Comparison of ENCODE assay signal across 32 mouse cellular contexts in the genomic region with DNA sequence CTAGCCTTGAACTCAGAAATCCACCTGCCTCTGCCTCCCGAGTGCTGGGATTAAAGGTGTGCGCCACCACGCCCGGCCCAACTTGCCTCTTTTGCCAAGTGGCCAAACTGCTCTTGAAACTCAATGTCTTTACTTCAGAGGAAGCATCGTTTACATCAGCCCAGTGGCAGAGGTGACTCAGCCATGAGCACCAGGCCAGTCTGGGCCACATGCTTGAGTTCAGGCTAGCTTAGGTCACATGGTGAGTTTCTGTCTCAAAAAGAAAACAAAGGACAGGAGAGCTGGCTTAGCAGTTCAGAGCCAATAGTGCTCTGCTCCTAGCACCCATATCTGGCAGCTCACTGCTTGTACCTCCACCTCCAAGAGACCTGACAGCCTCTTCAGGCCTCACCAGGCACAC. TPM values are rescaled to one million over a fixed set of nuclear protein-coding genes. Genes with fewer than 3 reads are reported as not detected.
DNase-seq lines count a peak whose midpoint lies in the region; TF ChIP-seq lines count a peak whose summit lies in the region.
"Had no signal": no experiment of that assay in that cellular context is flagged by ENCODE, and none has a peak within 500 bp of the region (broad histone marks: within the 10 kb centered on the region; RNA-seq: fewer than 3 reads in every experiment).

No protein-coding gene starts in this region.

- H3K27ac ChIP-seq in testis, adult 2 months (ENCODE audit: control insufficient read depth, insufficient read depth, low read depth, low read length) = no peak overlapping the region
- H3K27ac ChIP-seq in midbrain, embryonic 10.5 days (replicated peaks) = no peak overlapping the region
- H3K27ac ChIP-seq: embryonic facial prominence, embryonic 13.5 days; heart, embryonic 15.5 days; hindbrain, embryonic 14.5 days; kidney, postnatal 0 days; left cerebral cortex, adult 2 months; liver, embryonic 15.5 days; neural tube, embryonic 15.5 days had no signal

- H3K4me3 ChIP-seq in testis, adult 2 months (ENCODE audit: control insufficient read depth, low read depth, low read length) = peak overlapping the region; percentile 25
- no peak overlapping the region for H3K4me3 ChIP-seq in midbrain, embryonic 10.5 days
- H3K4me3 ChIP-seq: embryonic facial prominence, embryonic 13.5 days; heart, embryonic 15.5 days; left cerebral cortex, adult 2 months; liver, embryonic 15.5 days; lung, embryonic 15.5 days; neural tube, embryonic 15.5 days had no signal

- TF ChIP-seq POLR2A in testis, adult 2 months (IDR thresholded peaks at IDR 0.05; ENCODE audit: control insufficient read depth, low read depth, low read length) = no peak

- TF ChIP-seq CTCF in testis, adult 2 months (IDR thresholded peaks at IDR 0.05; ENCODE audit: control insufficient read depth, insufficient read depth, insufficient replicate concordance, low read depth, low read length) = no peak

- no peaks in the 10 kb centered on the region for H3K4me1 ChIP-seq in testis, adult 2 months (ENCODE audit: control insufficient read depth, insufficient read depth, low read length)
- no peaks in the 10 kb centered on the region for H3K4me1 ChIP-seq in midbrain, embryonic 10.5 days
- H3K4me1 ChIP-seq: embryonic facial prominence, embryonic 13.5 days; heart, embryonic 15.5 days; liver, embryonic 15.5 days; neural tube, embryonic 15.5 days had no signal

- WGBS in midbrain, embryonic 10.5 days = 96% methylated on average over 5 of the region's 5 CpGs

- peak; percentile 74 for DNase-seq in adrenal gland, adult 2 months
- DNase-seq in adrenal gland, postnatal 4 days (ENCODE audit: low spot score in 2 of 2) = no peak
- no peak for DNase-seq in testis, postnatal 14 days (ENCODE audit: low spot score)
- peak; percentile 18 to 60 for DNase-seq in adrenal gland, postnatal 36 days
- no peak for DNase-seq in midbrain, embryonic 10.5 days (ENCODE audit: low spot score)
- no peak for DNase-seq in ovary, postnatal 36 days (ENCODE audit: low spot score)
- DNase-seq in cerebellum, postnatal 10 days = no peak
- DNase-seq: B cell, adult 2 months; cerebellum, adult 18-20 months; cerebellum, postnatal 25 days; heart, postnatal 4 days; kidney, adult 2 months; layer of hippocampus, adult 9-11 months; lung, postnatal 36 days; thymus, postnatal 14 days had no signal

- no peaks in the 10 kb centered on the region for H3K9me3 ChIP-seq in midbrain, embryonic 10.5 days (replicated peaks)
- H3K9me3 ChIP-seq: embryonic facial prominence, embryonic 13.5 days; heart, embryonic 15.5 days; liver, embryonic 15.5 days; lung, embryonic 15.5 days; neural tube, embryonic 15.5 days had no signal

- H3K36me3 ChIP-seq in testis, adult 2 months (ENCODE audit: control insufficient read depth, insufficient read depth, low read length) = no peaks in the 10 kb centered on the region
- H3K36me3 ChIP-seq in midbrain, embryonic 10.5 days = peaks cover 81% of the 10 kb centered on the region

- H3K27me3 ChIP-seq in testis, adult 2 months (ENCODE audit: control insufficient read depth, insufficient read depth, low read length) = no peaks in the 10 kb centered on the region
- H3K27me3 ChIP-seq in midbrain, embryonic 10.5 days (ENCODE audit: low read depth, poor library complexity, severe bottlenecking) = no peaks in the 10 kb centered on the region
- H3K27me3 ChIP-seq: embryonic facial prominence, embryonic 13.5 days; heart, embryonic 15.5 days; liver, embryonic 15.5 days; lung, embryonic 15.5 days; neural tube, embryonic 15.5 days had no signal

RNA-seq across cellular contexts. Expression of gene Fam209, which starts 5.1 kb away (rescaled TPM):
- not detected for total RNA-seq in adrenal gland, adult 2 months (2021)
- polyA plus RNA-seq in adrenal gland, adult 2 months (2012; rRNA removed) = 0.17 and 0.31 TPM in 2 replicates
- total RNA-seq in adrenal gland, postnatal 4 days (2021) = under 1 TPM in 1 of 2 experiments, not detected in 1; 0.92 TPM
- polyA plus RNA-seq in testis, adult 2 months (2012; rRNA removed) = 376 and 416 TPM in 2 replicates
- not detected for total RNA-seq in adrenal gland, postnatal 36 days (2021)
- polyA plus RNA-seq in midbrain, embryonic 10.5 days (2016; fragmentation: Nextera tagmentation; extraction: Ambion mirVana) = 0.17 and 0.53 TPM in 2 replicates
- total RNA-seq: adrenal gland, adult 18-20 months; left cerebral cortex, postnatal 36 days; midbrain, postnatal 0 days had no signal
- polyA plus RNA-seq: heart, embryonic 15.5 days; intestine, embryonic 14.5 days; kidney, postnatal 0 days; liver, embryonic 15.5 days; neural tube, embryonic 15.5 days; small intestine, adult 2 months had no signal

RNA-seq across cellular contexts. Expression of gene Gcnt7, which starts 8.8 kb away (rescaled TPM):
- total RNA-seq in adrenal gland, adult 2 months (2021) = not detected
- not detected in 2 replicates for polyA plus RNA-seq in adrenal gland, adult 2 months (2012; rRNA removed)
- not detected for total RNA-seq in adrenal gland, postnatal 4 days (2021)
- polyA plus RNA-seq in testis, adult 2 months (2012; rRNA removed) = 0.07 and 0.11 TPM in 2 replicates
- total RNA-seq in adrenal gland, postnatal 36 days (2021) = not detected
- polyA plus RNA-seq in midbrain, embryonic 10.5 days (2016; fragmentation: Nextera tagmentation; extraction: Ambion mirVana) = 1.7 and 2.0 TPM in 2 replicates
- total RNA-seq: adrenal gland, adult 18-20 months; gastrocnemius, adult 8-10 months; heart, postnatal 4 days; left cerebral cortex, adult 2 months; left cerebral cortex, postnatal 36 days; midbrain, postnatal 0 days had no signal
- polyA plus RNA-seq: gonadal fat pad, adult 2 months; kidney, adult 2 months; large intestine, adult 2 months; small intestine, adult 2 months had no signal

RNA-seq across cellular contexts. Expression of gene Rtf2, which starts 26.9 kb away (rescaled TPM):
- total RNA-seq in adrenal gland, adult 2 months (2021) = 10 to 100 TPM; 73.1 to 84.2 TPM
- polyA plus RNA-seq in adrenal gland, adult 2 months (2012; rRNA removed) = 27.1 and 31.9 TPM in 2 replicates
- 10 to 100 TPM; 73.0 to 73.2 TPM for total RNA-seq in adrenal gland, postnatal 4 days (2021)
- 21.9 and 22.3 TPM in 2 replicates for polyA plus RNA-seq in testis, adult 2 months (2012; rRNA removed)
- total RNA-seq in adrenal gland, postnatal 36 days (2021) = 10 to 100 TPM; 76.2 to 86.3 TPM
- 85.6 and 93.9 TPM in 2 replicates for polyA plus RNA-seq in midbrain, embryonic 10.5 days (2016; fragmentation: Nextera tagmentation; extraction: Ambion mirVana)

Comparison
In these comparisons a context has a peak if more than half of its experiments do, and no peak if none do; other contexts are left out.
1. DNase-seq: peak in adrenal gland, adult 2 months (single experiment) and adrenal gland, postnatal 36 days (2 of 2); none in adrenal gland, postnatal 4 days (0 of 2), testis, postnatal 14 days (single experiment), midbrain, embryonic 10.5 days (single experiment), ovary, postnatal 36 days (single experiment) and cerebellum, postnatal 10 days (0 of 2).